Mouse (Mus musculus) kidney, adult 11 months (tissue): ENCODE results near the gene Snx29.
"Not testable (repeated sequence)": the region's sequence is repeated elsewhere in the genome, so short reads cannot be mapped to it uniquely, and the experiment has no call there.

ENCODE experiments used
- DNase-seq: peaks from one replicate; pipeline ENCODE4 v3.0.0; 2022

The Snx29 gene

GRCm38 (mm10) chr16:11360576-11360975, 37.9 kb downstream of the Snx29 start:
- DNase-seq = not testable (repeated sequence)

DNA sequence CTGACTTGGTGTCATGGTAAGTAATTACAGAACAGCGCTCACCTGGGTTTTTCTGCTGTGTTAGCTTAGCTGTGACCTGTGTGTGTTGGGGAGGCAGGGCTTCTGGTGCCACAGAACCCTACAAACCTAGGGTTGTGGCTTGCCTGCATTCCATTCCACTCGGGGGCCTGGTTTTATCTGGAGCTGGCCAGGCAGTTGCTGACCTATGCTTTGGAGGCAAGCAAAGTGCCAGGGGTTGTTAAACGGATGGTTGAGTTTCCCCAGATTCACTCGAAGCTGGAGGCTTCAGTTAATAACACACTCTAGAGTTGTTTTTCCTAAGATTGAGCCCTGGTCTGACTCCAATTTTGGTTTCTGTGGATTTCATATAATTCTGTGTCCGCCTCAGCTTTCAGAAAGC, 42.9 kb downstream of the Snx29 start:
- peak; percentile 95 for DNase-seq

- no peak for DNase-seq
Measured at GRCm38 (mm10) chr16:11366851-11367250, 44.1 kb downstream of the Snx29 start.

DNA sequence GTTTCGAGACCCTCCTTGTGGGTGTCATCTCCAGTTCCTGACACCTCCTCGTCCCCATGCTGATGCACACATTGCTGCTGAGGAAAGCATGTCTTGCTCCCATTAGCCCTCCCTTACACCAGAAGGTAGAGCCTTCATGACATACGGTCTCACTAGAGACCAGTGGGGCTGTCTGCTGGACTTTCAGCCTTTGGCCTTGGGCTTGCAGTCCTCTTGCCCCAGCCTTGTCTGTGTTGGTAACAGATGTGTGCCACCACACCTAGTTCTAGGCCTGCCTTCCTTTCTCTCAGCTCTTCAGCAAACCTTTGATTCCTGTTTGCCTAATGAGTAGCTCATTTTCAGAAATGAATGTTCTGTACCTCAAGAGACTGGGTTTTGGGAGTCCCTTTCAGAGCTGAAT, 45.7 kb downstream of the Snx29 start:
- DNase-seq = peak; percentile 44

GRCm38 (mm10) chr16:11369162-11369561, 46.5 kb downstream of the Snx29 start:
- DNase-seq = no peak

- peak; percentile 51 for DNase-seq
Measured at GRCm38 (mm10) chr16:11369642-11370041, 46.9 kb downstream of the Snx29 start.

- peak; percentile 41 for DNase-seq
Measured at GRCm38 (mm10) chr16:11370132-11370544, 47.4 kb downstream of the Snx29 start.

DNA sequence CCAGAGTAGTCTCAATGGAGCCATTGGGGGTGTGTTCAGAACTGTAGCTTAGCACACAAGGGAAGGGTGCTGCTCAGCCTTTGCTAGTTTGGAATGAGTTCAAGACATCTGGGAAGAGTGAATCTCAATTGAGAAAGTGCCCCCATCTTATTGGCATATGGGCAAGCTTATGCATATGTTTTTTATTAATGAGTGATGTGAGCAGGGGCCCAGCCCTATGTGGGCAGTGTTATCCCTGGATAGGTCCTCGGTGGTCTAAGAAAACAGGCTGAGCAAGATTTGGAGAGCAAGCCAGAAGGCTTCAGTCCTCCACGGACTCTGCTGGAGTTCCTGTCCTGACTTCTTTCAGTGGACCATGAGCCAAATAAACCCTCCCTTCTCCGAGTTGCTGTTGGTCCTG, 56.6 kb downstream of the Snx29 start:
- no peak for DNase-seq

GRCm38 (mm10) chr16:11380038-11380437, 57.3 kb downstream of the Snx29 start:
- DNase-seq = no peak

- DNase-seq = no peak
Measured at GRCm38 (mm10) chr16:11380871-11381270, 58.2 kb downstream of the Snx29 start.

- no peak for DNase-seq
Measured at GRCm38 (mm10) chr16:11384361-11384760, 61.7 kb downstream of the Snx29 start.

- DNase-seq = no peak
Measured at GRCm38 (mm10) chr16:11385150-11385549, 62.4 kb downstream of the Snx29 start.

DNA sequence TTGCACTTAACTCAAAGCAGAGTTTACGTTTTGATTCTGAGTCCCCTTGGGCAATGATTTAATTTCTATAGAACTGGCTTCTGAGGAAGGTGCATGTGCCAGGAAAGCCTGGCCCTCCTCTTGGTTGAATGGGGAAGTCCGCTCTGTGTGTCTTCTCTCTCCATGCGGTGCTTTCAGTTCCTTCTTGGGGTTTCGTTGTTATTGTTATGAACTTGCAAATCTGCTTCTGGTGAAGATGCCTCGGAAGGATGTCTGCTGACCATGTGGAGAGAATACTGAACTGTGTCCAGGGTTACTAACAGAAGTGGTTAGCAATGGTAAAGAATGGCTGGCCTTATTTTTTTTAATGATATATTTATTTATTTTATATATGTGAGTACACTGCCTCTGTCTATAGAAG, 63.1 kb downstream of the Snx29 start:
- no peak for DNase-seq

GRCm38 (mm10) chr16:11386221-11386620, 63.5 kb downstream of the Snx29 start:
- no peak for DNase-seq

- DNase-seq = no peak
Measured at GRCm38 (mm10) chr16:11388085-11388484, 65.4 kb downstream of the Snx29 start.

GRCm38 (mm10) chr16:11389324-11389723, 66.6 kb downstream of the Snx29 start:
- no peak for DNase-seq

DNA sequence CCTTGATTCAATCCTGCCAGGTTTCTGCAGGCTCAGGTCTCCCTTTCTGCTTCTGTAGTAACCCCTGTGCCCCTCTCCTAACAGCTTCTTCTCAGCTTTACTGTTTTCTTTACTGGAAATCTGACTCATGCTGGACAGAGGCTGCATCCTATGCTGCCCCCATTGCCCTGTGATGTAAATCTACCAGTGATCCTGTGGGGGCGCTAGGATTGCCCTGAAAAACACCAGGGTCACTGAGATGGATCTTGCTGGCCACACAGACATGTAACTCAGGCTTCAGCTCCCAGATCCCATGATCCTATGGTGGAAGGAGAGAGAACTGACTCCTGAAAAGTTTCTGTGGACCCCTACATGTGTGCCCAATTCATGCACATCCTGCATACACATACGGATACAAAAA, 73.9 kb downstream of the Snx29 start:
- no peak for DNase-seq

DNA sequence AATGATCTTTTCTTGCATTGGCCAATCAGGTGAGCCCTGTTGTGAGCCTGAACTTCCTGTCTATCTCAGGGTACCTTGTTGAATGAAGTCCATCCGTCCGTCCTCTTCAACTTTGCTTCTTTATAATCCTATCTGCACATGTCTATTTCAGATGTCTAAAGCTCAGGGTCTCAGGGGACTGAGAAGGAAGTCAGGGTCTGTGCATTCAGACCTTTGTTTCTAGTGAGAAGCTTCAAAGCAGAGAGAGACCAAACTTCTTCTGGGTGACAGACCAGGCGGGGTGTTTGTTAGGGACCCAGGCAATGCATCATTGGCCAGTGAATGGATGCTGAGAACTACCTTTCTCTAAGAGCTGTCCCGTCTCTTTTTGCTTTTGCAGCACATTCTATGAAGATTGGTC, 76.7 kb downstream of the Snx29 start:
- no peak for DNase-seq

GRCm38 (mm10) chr16:11399845-11400565, 77.3 kb downstream of the Snx29 start:
- DNase-seq = peak; percentile 49

DNA sequence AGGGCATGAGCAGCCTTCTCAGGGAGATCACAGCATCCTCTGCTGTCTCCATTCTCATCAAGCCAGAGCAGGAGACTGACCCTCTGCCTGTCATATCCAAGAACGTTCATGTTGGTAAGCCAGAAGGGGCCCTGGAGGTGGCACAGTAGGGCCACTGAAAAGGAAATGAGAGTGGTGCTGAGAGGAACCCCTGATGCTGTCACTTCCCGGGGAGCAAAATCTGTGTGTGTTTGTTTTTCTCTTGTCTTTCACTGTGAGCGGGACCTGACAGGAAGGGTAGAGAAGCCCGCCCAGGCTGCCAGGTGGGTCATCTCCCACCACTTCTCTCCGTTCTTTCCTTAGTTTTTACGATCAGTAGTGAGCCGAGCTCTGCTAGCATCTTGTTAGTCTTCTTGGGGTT, 78.2 kb downstream of the Snx29 start:
- DNase-seq = no peak

- DNase-seq = no peak
Measured at GRCm38 (mm10) chr16:11405193-11405592, 82.5 kb downstream of the Snx29 start.

- peak; percentile 91 for DNase-seq
Measured at GRCm38 (mm10) chr16:11406201-11406600, 83.5 kb downstream of the Snx29 start.

GRCm38 (mm10) chr16:11406622-11407021, 83.9 kb downstream of the Snx29 start:
- DNase-seq = no peak

GRCm38 (mm10) chr16:11407932-11408620, 85.4 kb downstream of the Snx29 start:
- no peak for DNase-seq

DNA sequence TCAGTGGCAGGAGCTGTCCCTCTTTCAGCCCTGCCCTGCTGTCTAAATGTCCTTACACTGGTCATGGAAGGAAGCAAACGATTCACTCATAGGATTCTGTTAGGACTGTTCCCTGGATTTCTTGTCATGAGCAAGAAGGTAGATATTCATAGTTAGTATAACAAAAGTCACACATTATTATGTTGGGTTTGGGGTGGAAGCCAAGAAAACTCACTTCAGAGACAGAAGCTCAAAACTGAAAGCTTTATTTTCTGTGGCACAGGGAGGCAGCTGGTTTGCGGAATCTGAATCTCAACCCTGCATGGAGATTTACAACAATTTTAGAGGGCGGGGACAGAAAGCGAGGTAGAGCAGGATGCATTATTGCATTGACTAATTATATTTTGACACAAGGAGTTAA, 86.0 kb downstream of the Snx29 start:
- DNase-seq = no peak
